Mouse (Mus musculus) hindbrain, embryonic 13.5 days (tissue): ENCODE measurements around the gene Fam117a. TPM values are rescaled to one million over a fixed set of nuclear protein-coding genes. Genes with fewer than 3 reads are reported as not detected.

Experiments used
- ATAC-seq: fragments of 200-750 bp; cut with Nextera tagmentation; 2 replicates; pipeline ENCODE4 v1.8.0; 2017; ENCODE audit warnings: moderate TSS enrichment; ENCODE audit not compliant: low FRiP score
- H3K27ac ChIP-seq: fragments of 300-500 bp; sonication (generic); 2 replicates; pipeline ENCODE4 v1.5.1; 2015; ENCODE audit warnings: inconsistent platforms, mild to moderate bottlenecking, moderate library complexity
- H3K27me3 ChIP-seq: fragments of 300-500 bp; sonication (generic); 2 replicates; pipeline ENCODE4 v1.6.1; 2015; ENCODE audit warnings: mild to moderate bottlenecking, inconsistent platforms
- H3K36me3 ChIP-seq: fragments of 300-500 bp; sonication (generic); 2 replicates; pipeline ENCODE4 v1.6.1; 2015; ENCODE audit warnings: mild to moderate bottlenecking, inconsistent platforms
- H3K4me1 ChIP-seq: fragments of 300-500 bp; sonication (generic); replicated peaks from 2 replicates; pipeline ENCODE4 v1.6.1; 2015; ENCODE audit warnings: inconsistent platforms
- H3K4me2 ChIP-seq: fragments of 300-500 bp; sonication (generic); 2 replicates; pipeline ENCODE4 v1.6.1; 2015; ENCODE audit warnings: inconsistent platforms, mild to moderate bottlenecking, moderate library complexity
- H3K4me3 ChIP-seq: fragments of 300-500 bp; sonication (generic); 2 replicates; pipeline ENCODE4 v1.5.1; 2015; ENCODE audit warnings: mild to moderate bottlenecking, inconsistent platforms
- H3K9ac ChIP-seq: fragments of 300-500 bp; sonication (generic); 2 replicates; pipeline ENCODE4 v1.6.1; 2015; ENCODE audit warnings: mild to moderate bottlenecking, inconsistent platforms
- H3K9me3 ChIP-seq: fragments of 300-500 bp; sonication (generic); 2 replicates; pipeline ENCODE4 v1.6.1; 2016; ENCODE audit warnings: inconsistent platforms
- WGBS: fragments of 180-500 bp; shearing (Covaris S2); methylation state at CpG from one replicate; pipeline ENCODE4 v1.1.7; 2015; 5-methylcytosine and 5-hydroxymethylcytosine counted together
- polyA plus RNA-seq: library from polyadenylated mRNA; unstranded; fragments of >200 nt; fragmentation: Nextera tagmentation; extraction: Ambion mirVana; gene quantifications from 2 replicates; pipeline ENCODE4 v1.2.1, GENCODE M21; 2015

Fam117a gene
- polyA plus RNA-seq, 1 experiment from 2014 or later = 3.5 TPM

DNA sequence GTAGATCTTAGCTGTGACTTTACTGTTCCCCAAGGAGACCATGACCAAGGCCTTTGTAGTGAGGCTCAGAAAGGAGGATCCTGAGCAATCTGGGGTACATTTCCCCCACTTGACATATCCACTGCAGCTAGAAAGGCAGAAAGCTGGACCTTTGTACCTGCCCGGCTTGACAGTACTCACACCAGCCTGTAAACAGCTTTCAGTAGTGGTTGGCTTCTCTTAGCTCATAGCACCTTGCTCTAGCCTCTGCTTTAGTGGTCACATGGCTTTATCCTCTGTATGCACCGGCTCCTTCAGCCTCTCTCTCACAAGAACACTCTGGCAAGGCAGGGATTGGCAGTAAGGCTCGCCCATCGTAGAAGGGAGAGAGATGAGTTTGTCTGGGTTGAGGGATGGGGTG is 32.1 kb downstream of the Fam117a start:
- no peak for ATAC-seq
- 96% methylated on average over 4 of the region's 4 CpGs for WGBS

DNA sequence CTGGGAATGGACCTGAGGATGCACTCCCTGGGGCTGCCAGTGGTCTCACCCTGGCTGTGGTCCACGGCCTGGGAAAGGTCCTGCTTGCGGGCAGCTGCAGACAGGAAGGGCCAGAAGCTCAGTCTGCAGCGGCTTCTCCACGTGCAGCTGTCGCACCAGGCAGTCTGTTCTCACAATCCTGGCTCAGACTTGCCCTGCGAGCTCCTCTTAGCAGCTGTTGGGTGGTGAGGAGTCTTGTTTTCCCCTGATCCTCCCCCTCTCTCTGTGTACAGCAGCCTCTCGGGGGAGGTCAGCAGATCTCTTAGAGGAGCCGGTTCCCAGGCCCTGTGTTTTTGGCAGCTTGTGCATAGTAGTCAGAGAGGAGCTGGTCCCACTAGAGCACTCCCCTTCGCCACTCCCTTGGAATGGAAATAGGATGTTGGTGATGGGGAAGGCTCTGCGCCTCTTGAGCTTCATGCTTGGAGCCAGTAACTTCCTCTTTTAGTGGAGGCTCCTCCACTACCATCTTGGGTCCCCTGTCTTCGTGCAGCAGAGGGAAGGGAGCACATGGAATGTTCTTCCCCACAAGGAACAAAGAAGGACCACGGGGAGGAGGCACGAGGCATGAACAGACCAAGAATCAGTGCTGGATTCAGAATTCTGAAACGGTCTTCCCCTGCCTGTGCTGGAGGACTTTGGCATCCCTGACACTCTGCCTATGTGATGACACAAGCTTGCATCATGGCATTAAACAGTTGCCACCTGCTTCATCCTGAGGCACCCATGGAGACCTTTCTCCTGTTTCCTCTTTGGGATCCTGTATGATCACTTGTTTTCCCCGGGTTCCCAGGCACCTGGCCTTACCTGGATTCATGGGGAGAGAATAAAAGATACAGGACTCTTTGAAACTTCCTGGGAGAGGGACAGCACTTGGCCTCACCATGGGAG is 33.4 kb downstream of the Fam117a start:
- Histone ChIP-seq H3K9ac (peak overlapping the region; percentile 19; the same call in 1 of the 2 replicates), H3K27ac (no peak overlapping the region; the same call in 1 of the 2 replicates), H3K36me3 (peaks cover 14% of the 10 kb centered on the region), H3K4me1 (peaks cover 4% of the 10 kb centered on the region; the same call in 1 of the 2 replicates), H3K4me2 (no peak overlapping the region), H3K27me3 (no peaks in the 10 kb centered on the region), H3K9me3 (no peaks in the 10 kb centered on the region), H3K4me3 (no peak overlapping the region)
- ATAC-seq = no peak
- WGBS = 69% methylated on average over 15 of the region's 15 CpGs

More for the DNA sequence above, 32.1 kb downstream of the Fam117a start:
- H3K36me3 ChIP-seq = peaks cover 9% of the 10 kb centered on the region
- no peak overlapping the region for H3K27ac ChIP-seq
- H3K4me2 ChIP-seq = no peak overlapping the region
- peaks cover 4% of the 10 kb centered on the region; the same call in 1 of the 2 replicates for H3K4me1 ChIP-seq
- H3K9me3 ChIP-seq = no peaks in the 10 kb centered on the region
- H3K4me3 ChIP-seq = no peak overlapping the region
- no peaks in the 10 kb centered on the region for H3K27me3 ChIP-seq
- no peak overlapping the region for H3K9ac ChIP-seq

DNA sequence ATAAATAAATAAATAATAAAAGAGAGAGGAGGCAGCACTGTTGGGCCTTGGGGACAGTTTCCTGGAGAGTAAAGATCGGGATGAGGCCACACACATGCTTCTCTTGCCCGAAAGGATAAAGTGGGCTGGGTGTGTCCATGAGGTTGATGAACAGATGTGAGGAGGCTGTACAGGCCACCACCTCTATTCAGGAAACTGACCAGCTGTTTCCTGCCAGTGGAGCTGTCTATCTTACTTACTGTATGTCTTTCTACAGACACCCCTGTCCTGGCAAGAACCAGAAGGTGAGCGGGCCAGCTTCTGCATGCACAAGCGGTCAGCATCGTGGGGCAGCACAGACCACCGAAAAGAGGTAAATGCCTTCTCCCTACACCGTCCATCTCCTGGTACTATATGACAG is 34.4 kb downstream of the Fam117a start:
- peaks cover 4% of the 10 kb centered on the region; the same call in 1 of the 2 replicates for H3K4me1 ChIP-seq
- no peak for ATAC-seq
- no peak overlapping the region for H3K27ac ChIP-seq
- H3K4me3 ChIP-seq = no peak overlapping the region
- H3K36me3 ChIP-seq = peaks cover 23% of the 10 kb centered on the region
- 89% methylated on average over 7 of the region's 7 CpGs for WGBS
- H3K9ac ChIP-seq = no peak overlapping the region
- no peaks in the 10 kb centered on the region for H3K27me3 ChIP-seq
- no peak overlapping the region for H3K4me2 ChIP-seq
- no peaks in the 10 kb centered on the region for H3K9me3 ChIP-seq

DNA sequence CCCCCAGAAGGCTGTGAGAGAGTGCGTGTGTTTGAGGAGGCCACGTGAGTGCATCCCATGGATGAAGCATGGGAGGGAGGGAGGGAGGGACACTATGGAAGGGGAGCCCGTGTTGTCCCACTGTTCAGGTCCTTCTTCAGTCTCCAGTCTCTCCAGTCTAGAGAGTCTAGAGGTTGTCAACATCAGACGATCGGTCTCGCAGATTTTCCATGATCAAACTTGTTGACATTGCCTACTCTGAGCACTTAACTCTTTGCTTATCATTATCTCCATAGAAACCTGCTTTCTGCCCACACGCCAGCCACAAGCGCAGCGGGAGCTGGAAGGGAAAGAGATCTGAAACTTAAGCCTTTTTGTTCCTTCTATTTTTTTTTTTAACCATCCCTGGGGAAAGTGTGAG is 42.1 kb downstream of the Fam117a start:
- no peak for ATAC-seq
- Histone ChIP-seq H3K4me2 (no peak overlapping the region), H3K27ac (no peak overlapping the region), H3K9ac (no peak overlapping the region), H3K27me3 (no peaks in the 10 kb centered on the region), H3K4me3 (no peak overlapping the region), H3K9me3 (no peaks in the 10 kb centered on the region), H3K4me1 (no peaks in the 10 kb centered on the region), H3K36me3 (peaks cover 37% of the 10 kb centered on the region)
- 87% methylated on average over 9 of the region's 9 CpGs for WGBS

DNA sequence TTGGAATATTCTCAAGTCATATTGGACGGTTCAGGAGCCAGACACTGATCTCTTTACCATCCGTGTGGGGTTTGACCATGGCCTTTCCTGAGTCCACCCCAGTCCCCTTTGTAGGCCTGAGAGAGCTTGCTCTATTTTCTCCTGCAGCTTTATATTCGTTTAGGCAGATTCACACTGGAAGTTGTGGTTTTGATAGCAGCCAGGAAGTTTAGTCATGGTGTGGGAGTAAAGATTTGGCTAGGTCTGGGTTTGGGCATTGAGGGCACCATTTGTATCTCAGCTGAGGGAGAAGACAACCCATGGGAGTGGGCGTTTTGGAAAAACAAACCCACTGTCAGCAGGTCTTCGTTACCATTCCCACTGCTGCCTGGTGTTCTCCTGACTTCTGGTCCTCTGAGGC is 42.7 kb downstream of the Fam117a start:
- no peak for ATAC-seq
- Histone ChIP-seq H3K27me3 (no peaks in the 10 kb centered on the region), H3K4me2 (no peak overlapping the region), H3K4me1 (no peaks in the 10 kb centered on the region), H3K9ac (0 out of 2 replicates have a peak overlapping the region, but pooled peaks have one; percentile 5), H3K9me3 (no peaks in the 10 kb centered on the region), H3K36me3 (peaks cover 37% of the 10 kb centered on the region), H3K4me3 (no peak overlapping the region), H3K27ac (no peak overlapping the region)
- 81% methylated on average over 5 of the region's 5 CpGs for WGBS

DNA sequence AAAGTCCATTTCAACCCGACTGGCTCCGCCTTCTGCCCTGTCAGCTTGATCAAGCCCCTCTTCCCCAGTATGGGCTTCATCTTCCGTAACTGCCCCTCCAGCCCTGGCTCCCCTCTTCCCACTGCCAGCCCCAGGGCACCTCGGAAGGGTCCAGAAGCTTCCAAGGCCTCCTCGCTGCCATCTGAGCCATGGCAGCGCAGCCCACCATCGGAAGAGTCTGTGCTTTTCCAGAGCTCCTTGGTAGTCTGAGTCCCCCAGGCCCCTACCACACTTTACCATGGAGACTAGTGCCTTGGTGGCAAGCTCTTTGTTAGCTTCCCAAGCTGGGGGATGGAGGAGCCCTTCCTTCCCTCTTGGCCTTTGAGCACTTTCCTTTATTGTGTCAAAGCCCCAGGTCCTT is 43.9 kb downstream of the Fam117a start:
- H3K4me2 ChIP-seq = no peak overlapping the region
- 91% methylated on average over 7 of the region's 7 CpGs for WGBS

DNA sequence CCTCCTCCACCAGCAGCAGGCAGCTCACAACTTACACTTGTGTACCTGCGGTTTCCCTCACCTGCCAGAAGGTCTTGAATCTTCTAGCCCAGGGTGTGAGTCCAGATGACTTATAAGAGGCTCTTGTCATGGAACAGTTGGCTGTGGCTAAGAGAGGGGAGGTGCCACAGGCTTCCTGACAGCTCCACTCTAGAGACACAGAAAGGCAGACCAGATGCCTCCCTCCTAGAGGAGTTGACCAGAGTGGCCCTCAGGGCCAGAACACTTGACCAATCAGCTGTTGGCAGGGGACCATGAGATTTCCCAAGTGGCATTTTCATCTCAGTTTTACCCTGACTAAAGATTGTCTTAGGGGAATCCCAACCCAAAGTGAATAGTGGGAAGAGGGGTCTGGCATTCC is 44.3 kb downstream of the Fam117a start:
- peaks cover 9% of the 10 kb centered on the region for H3K4me1 ChIP-seq
- 96% methylated on average over 1 of the region's 1 CpGs for WGBS
- ATAC-seq = no peak
- no peaks in the 10 kb centered on the region for H3K9me3 ChIP-seq
- peaks cover 24% of the 10 kb centered on the region for H3K36me3 ChIP-seq
- H3K9ac ChIP-seq = no peak overlapping the region
- no peak overlapping the region for H3K4me2 ChIP-seq
- H3K4me3 ChIP-seq = no peak overlapping the region
- H3K27me3 ChIP-seq = no peaks in the 10 kb centered on the region
- no peak overlapping the region for H3K27ac ChIP-seq

More for the DNA sequence above, 43.9 kb downstream of the Fam117a start:
- peaks cover 28% of the 10 kb centered on the region for H3K36me3 ChIP-seq
- no peak overlapping the region for H3K4me3 ChIP-seq
- no peak overlapping the region for H3K27ac ChIP-seq
- H3K9ac ChIP-seq = no peak overlapping the region
- no peak for ATAC-seq
- H3K27me3 ChIP-seq = no peaks in the 10 kb centered on the region
- H3K9me3 ChIP-seq = no peaks in the 10 kb centered on the region
- H3K4me1 ChIP-seq = peaks cover 5% of the 10 kb centered on the region

DNA sequence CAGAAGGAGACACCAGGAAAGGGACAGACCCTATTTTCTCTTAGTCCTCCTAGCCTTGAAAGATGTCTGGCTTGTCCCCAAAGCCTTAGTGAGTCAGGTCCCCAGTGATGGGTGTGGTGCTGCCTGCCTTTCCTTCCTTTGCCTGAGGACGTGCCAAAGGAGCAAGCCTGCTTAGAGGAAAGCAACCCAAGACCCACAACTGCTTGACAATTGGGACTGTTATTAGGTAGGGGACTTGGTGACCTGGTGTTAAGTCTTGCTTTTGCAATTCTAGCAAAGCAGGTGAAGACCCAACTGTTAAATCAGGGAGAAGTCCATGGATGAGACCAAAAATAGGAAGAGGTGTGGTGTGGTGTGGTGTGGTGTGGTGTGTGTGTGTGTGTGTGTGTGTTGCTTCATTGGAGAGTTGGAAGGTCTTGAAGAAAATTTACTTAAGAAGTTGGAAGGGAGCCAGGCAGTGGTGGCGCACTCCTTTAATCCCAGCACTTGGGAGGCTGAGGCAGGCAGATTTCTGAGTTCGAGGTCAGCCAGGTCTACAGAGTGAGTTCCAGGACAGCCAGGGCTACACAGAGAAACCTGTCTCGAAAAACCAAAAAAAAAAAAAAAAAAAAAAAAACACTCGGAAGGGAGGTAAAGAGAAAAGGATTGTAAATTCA is 46.6 kb downstream of the Fam117a start:
- peaks cover 15% of the 10 kb centered on the region for H3K4me1 ChIP-seq
- WGBS = 90% methylated on average over 5 of the region's 5 CpGs

DNA sequence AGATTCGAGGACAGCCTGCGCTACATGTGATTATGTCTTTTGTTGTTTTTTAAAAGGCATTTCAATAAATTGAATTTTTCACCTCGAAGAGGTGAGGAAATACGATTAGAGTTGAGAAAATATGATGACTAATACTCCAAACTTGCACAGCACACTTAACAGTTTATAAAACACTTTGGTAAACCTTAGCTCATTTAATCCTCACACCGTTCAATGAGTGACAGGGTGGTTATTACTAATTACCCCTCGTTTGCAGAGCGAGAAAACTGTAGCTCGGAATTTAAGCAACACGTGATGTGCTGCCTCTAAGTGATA is 47.1 kb downstream of the Fam117a start:
- 45% methylated on average over 9 of the region's 9 CpGs for WGBS
- peak overlapping the region; percentile 92 for H3K4me3 ChIP-seq
- H3K4me1 ChIP-seq = peaks cover 15% of the 10 kb centered on the region
- H3K9ac ChIP-seq = no peak overlapping the region
- H3K27ac ChIP-seq = peak overlapping the region; percentile 49
- ATAC-seq = no peak
- H3K9me3 ChIP-seq = no peaks in the 10 kb centered on the region
- H3K36me3 ChIP-seq = peaks cover 36% of the 10 kb centered on the region
- H3K4me2 ChIP-seq = peak overlapping the region; percentile 73
- no peaks in the 10 kb centered on the region for H3K27me3 ChIP-seq

More for the DNA sequence above, 46.6 kb downstream of the Fam117a start:
- Histone ChIP-seq H3K4me3 (no peak overlapping the region), H3K4me2 (no peak overlapping the region), H3K9me3 (no peaks in the 10 kb centered on the region), H3K27me3 (no peaks in the 10 kb centered on the region), H3K9ac (no peak overlapping the region), H3K36me3 (peaks cover 31% of the 10 kb centered on the region), H3K27ac (no peak overlapping the region)
- no peak for ATAC-seq

DNA sequence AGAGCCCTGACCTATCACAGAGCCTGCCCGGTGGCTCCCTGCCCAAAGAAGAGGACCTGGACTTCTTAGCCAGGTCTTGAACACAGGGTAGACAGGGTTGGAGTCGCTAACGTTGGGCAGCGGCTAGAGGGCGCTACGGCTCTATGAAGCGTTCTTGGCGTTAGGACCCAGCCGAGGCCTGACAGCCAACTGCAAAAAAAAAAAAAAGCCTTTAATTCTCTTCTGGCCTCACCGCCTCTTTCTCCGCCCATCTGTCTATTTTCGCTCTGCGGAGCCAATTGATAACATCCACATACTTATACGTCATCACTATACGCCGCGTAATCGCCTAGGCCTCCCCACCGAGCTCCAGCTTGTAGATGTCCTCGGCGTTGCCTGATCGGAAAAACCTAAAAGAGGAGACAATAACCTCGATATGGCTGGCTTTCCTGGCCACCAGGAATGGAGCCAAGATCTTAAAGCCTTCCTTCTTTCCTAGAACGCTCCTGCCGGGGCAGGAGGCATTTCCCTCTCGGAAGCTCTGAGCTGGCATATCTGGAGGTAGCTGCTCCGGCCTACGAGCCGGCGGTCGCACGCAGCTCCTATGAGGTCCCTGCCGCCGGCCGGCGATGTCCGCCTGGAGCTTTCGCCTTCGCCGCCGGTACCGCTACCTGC is 47.6 kb downstream of the Fam117a start, which contains the start of gene Slc35b1:
Slc35b1 (plus strand) TSS at position 374 of the 654 bp plus-strand sequence.
- peaks cover 41% of the 10 kb centered on the region for H3K36me3 ChIP-seq
- under 1% methylated on average over 42 of the region's 42 CpGs for WGBS
- H3K27me3 ChIP-seq = no peaks in the 10 kb centered on the region
- H3K4me2 ChIP-seq = peak within 1 kb of the TSS; percentile 73
- H3K9me3 ChIP-seq = no peaks in the 10 kb centered on the region
- peak; percentile 95 for ATAC-seq
- H3K4me1 ChIP-seq = peaks cover 15% of the 10 kb centered on the region
- peak within 1 kb of the TSS; percentile 97 for H3K9ac ChIP-seq
- H3K4me3 ChIP-seq = peak within 1 kb of the TSS; percentile 92
- H3K27ac ChIP-seq = peak within 1 kb of the TSS; percentile 94

DNA sequence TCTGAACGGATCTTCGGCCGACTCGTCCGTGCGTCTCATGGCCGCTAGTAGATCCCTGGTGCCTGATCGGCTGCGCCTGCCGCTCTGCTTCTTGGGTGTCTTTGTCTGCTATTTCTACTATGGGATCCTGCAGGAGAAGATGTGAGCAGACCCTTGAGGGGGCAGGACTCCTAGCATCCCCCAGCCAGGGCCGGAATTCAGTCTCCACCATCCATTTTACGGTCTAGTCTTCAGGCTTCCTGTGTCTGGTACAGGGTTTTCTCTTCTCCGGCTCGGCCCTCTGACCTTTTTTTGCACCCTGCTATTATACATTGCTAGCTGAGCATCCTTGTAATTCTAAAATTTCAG is 48.1 kb downstream of the Fam117a start:
- Histone ChIP-seq H3K9ac (peak overlapping the region; percentile 97), H3K27me3 (no peaks in the 10 kb centered on the region), H3K4me3 (peak overlapping the region; percentile 92), H3K4me2 (peak overlapping the region; percentile 73), H3K27ac (peak overlapping the region; percentile 94), H3K36me3 (peaks cover 46% of the 10 kb centered on the region), H3K4me1 (peaks cover 15% of the 10 kb centered on the region), H3K9me3 (no peaks in the 10 kb centered on the region)
- WGBS = 0% methylated on average over 14 of the region's 14 CpGs
- ATAC-seq = peak; percentile 57; the same call in 1 of the 2 replicates

DNA sequence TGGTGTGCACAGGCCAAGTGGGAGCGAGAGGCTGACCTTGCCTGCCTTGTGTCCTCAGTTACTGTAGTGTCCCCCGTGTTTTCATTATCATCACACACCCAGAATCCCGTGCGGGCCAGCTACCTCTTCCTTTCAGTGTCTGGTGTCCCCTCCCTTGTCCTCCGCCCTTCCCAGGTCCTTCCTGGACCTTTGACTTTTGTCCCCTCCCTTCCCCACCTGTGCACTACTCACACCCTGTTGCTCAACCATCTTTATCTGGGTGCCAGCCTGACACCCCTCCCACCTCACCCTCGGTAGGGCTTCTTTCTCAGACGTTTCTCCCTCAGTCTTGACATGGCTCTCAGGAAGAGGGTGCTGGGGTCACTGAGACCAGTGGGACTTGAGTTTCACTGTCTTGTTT is 50.5 kb downstream of the Fam117a start:
- H3K4me3 ChIP-seq = no peak overlapping the region
- WGBS = 94% methylated on average over 7 of the region's 7 CpGs

More for the DNA sequence above, 50.5 kb downstream of the Fam117a start:
- Histone ChIP-seq H3K4me1 (peaks cover 20% of the 10 kb centered on the region), H3K27me3 (no peaks in the 10 kb centered on the region), H3K9ac (no peak overlapping the region), H3K36me3 (peaks cover 60% of the 10 kb centered on the region), H3K27ac (no peak overlapping the region), H3K4me2 (no peak overlapping the region), H3K9me3 (no peaks in the 10 kb centered on the region)
- no peak for ATAC-seq
